ENCODE assay signal across 17 mouse cellular contexts in the genomic region with DNA sequence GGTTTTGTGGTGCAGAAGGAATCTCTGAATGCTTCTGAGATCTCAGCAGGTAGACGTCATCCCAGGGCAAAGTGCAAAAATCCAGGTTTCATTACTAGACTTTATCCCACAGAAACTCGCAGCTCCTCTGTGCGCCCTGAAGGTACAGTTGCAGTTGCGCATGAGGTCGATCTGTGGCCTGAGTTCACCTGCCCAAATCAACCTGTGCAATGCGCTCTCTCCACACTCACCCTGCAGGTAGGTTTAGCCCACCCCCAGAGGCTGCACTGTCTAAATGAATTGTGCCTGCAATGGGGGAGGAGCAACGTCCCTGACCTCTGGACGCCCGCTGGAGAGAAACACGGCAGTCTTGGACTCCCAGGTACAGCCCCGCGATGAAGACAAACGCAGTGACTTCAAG. TPM values are rescaled to one million over a fixed set of nuclear protein-coding genes. Genes with fewer than 3 reads are reported as not detected.
DNase-seq lines count a peak whose midpoint lies in the region; ATAC-seq and TF ChIP-seq lines count a peak whose summit lies in the region.
"Had no signal": no experiment of that assay in that cellular context is flagged by ENCODE, and none has a peak within 500 bp of the region (broad histone marks: within the 10 kb centered on the region; RNA-seq: fewer than 3 reads in every experiment).

No protein-coding gene starts in this region.

- no peaks in the 10 kb centered on the region for H3K9me3 ChIP-seq in kidney, embryonic 14.5 days (ENCODE audit: control insufficient read depth, low read length)
- no peaks in the 10 kb centered on the region for H3K9me3 ChIP-seq in kidney, postnatal 0 days (replicated peaks; ENCODE audit: low read length)
- H3K9me3 ChIP-seq in liver, embryonic 16.5 days (replicated peaks; ENCODE audit: control insufficient read depth, low read length), result no peaks in the 10 kb centered on the region
- H3K9me3 ChIP-seq: embryonic facial prominence, embryonic 10.5 days; lung, embryonic 15.5 days had no signal

- TF ChIP-seq CTCF in kidney, postnatal 0 days (IDR thresholded peaks at IDR 0.05; ENCODE audit: low read depth), result no peak
- no peak for TF ChIP-seq CTCF in layer of hippocampus, adult 2 months (conservative IDR thresholded peaks at IDR 0.05)

- no peaks in the 10 kb centered on the region for H3K36me3 ChIP-seq in kidney, embryonic 14.5 days (ENCODE audit: control insufficient read depth, insufficient read depth, low read length)
- H3K36me3 ChIP-seq in kidney, postnatal 0 days (ENCODE audit: insufficient read depth, low read length), result no peaks in the 10 kb centered on the region
- no peaks in the 10 kb centered on the region for H3K36me3 ChIP-seq in liver, embryonic 16.5 days (ENCODE audit: control insufficient read depth, insufficient read depth)
- H3K36me3 ChIP-seq: embryonic facial prominence, embryonic 10.5 days; lung, embryonic 15.5 days had no signal

- H3K9ac ChIP-seq in kidney, embryonic 14.5 days (ENCODE audit: low read depth, low read length), result no peak overlapping the region
- H3K9ac ChIP-seq in kidney, postnatal 0 days (ENCODE audit: low read depth, low read length), result no peak overlapping the region
- no peak overlapping the region for H3K9ac ChIP-seq in liver, embryonic 16.5 days (ENCODE audit: low read depth, low read length)
- H3K9ac ChIP-seq: lung, embryonic 15.5 days had no signal

- DNase-seq in kidney, adult 11 months, result peak; percentile 75
- peak; percentile 21 for DNase-seq in ZHBTc4 (ENCODE audit: low read depth, low spot score)
- peak; percentile 11 for DNase-seq in kidney, postnatal 0 days (ENCODE audit: low spot score)
- no peak for DNase-seq in adrenal gland, adult (ENCODE audit: inconsistent age in 2 of 2, low spot score in 1 of 2)
- no peak for DNase-seq in adrenal gland, postnatal 14 days
- DNase-seq in layer of hippocampus, adult 2 months (ENCODE audit: low spot score in 2 of 2), result no peak
- DNase-seq: B cell, adult 2 months; cerebellum, adult 9-10 months; heart, adult 18-20 months; heart, postnatal 14 days; retina, postnatal 1 day had no signal

- no peaks in the 10 kb centered on the region for H3K27me3 ChIP-seq in kidney, embryonic 14.5 days (ENCODE audit: control insufficient read depth, insufficient read depth, low read length)
- no peaks in the 10 kb centered on the region for H3K27me3 ChIP-seq in kidney, postnatal 0 days (ENCODE audit: insufficient read depth, low read length)
- no peaks in the 10 kb centered on the region for H3K27me3 ChIP-seq in liver, embryonic 16.5 days (ENCODE audit: control insufficient read depth, insufficient read depth, low read depth, low read length)
- H3K27me3 ChIP-seq: lung, embryonic 15.5 days had no signal

- no peak overlapping the region for H3K4me3 ChIP-seq in kidney, embryonic 14.5 days (ENCODE audit: low read length)
- H3K4me3 ChIP-seq in kidney, postnatal 0 days (replicated peaks; ENCODE audit: low read depth, low read length), result no peak overlapping the region
- peak overlapping the region; percentile 14; the same call in 1 of the 2 replicates for H3K4me3 ChIP-seq in liver, embryonic 16.5 days (ENCODE audit: low read depth, low read length)
- H3K4me3 ChIP-seq in layer of hippocampus, adult 2 months, result no peak overlapping the region
- H3K4me3 ChIP-seq: embryonic facial prominence, embryonic 10.5 days; lung, embryonic 15.5 days had no signal

- no peak overlapping the region for H3K27ac ChIP-seq in kidney, embryonic 14.5 days (ENCODE audit: low read depth, low read length)
- peak overlapping the region; percentile 47 for H3K27ac ChIP-seq in kidney, postnatal 0 days
- no peak overlapping the region for H3K27ac ChIP-seq in liver, embryonic 16.5 days (ENCODE audit: low read length)
- no peak overlapping the region for H3K27ac ChIP-seq in layer of hippocampus, adult 2 months
- H3K27ac ChIP-seq: embryonic facial prominence, embryonic 10.5 days; lung, embryonic 15.5 days had no signal

- H3K4me2 ChIP-seq in kidney, embryonic 14.5 days (replicated peaks; ENCODE audit: low read depth, low read length), result no peak overlapping the region
- 0 out of 2 replicates have a peak overlapping the region, but pooled peaks have one; percentile 25 for H3K4me2 ChIP-seq in kidney, postnatal 0 days (ENCODE audit: low read length)
- peak overlapping the region; percentile 31 for H3K4me2 ChIP-seq in liver, embryonic 16.5 days (ENCODE audit: low read depth, low read length)
- H3K4me2 ChIP-seq: lung, embryonic 15.5 days had no signal

- WGBS in kidney, embryonic 14.5 days, result 58% methylated on average over 13 of the region's 13 CpGs
- 60% methylated on average over 13 of the region's 13 CpGs for WGBS in kidney, postnatal 0 days
- WGBS in liver, embryonic 16.5 days (ENCODE audit: insufficient replicate concordance), result 63% methylated on average over 13 of the region's 13 CpGs

- H3K4me1 ChIP-seq in kidney, embryonic 14.5 days (ENCODE audit: control insufficient read depth, insufficient read depth, low read length), result no peaks in the 10 kb centered on the region
- no peaks in the 10 kb centered on the region for H3K4me1 ChIP-seq in kidney, postnatal 0 days (replicated peaks; ENCODE audit: insufficient read depth, low read length)
- H3K4me1 ChIP-seq in liver, embryonic 16.5 days (ENCODE audit: control insufficient read depth, low read depth, low read length), result no peaks in the 10 kb centered on the region
- H3K4me1 ChIP-seq: embryonic facial prominence, embryonic 10.5 days; lung, embryonic 15.5 days had no signal

- no peak for ATAC-seq in kidney, embryonic 14.5 days (ENCODE audit: low FRiP score, low TSS enrichment)
- ATAC-seq in kidney, postnatal 0 days (replicated peaks; ENCODE audit: low FRiP score, low read depth), result peak; percentile 75
- ATAC-seq in liver, embryonic 16.5 days (ENCODE audit: low read depth), result peak; percentile 42

RNA-seq across cellular contexts. Expression of gene Slc2a2, which starts 2.1 kb away (rescaled TPM):
- 7.4 and 10.8 TPM in 2 replicates for polyA plus RNA-seq in kidney, embryonic 14.5 days (2014; fragmentation: Nextera tagmentation; extraction: Ambion mirVana)
- polyA plus RNA-seq in kidney, postnatal 0 days (2015; fragmentation: Nextera tagmentation; extraction: Ambion mirVana), result 45.8 and 48.8 TPM in 2 replicates
- polyA plus RNA-seq in liver, embryonic 16.5 days (2015; fragmentation: Nextera tagmentation; extraction: Ambion mirVana), result 48.4 and 49.4 TPM in 2 replicates
- total RNA-seq in adrenal gland, postnatal 14 days (2021), result 1.7 and 24.3 TPM in 2 replicates
- not detected for total RNA-seq in layer of hippocampus, adult 2 months (2021)
- total RNA-seq: heart, adult 18-20 months; left cerebral cortex, adult 8-10 months had no signal
- polyA plus RNA-seq: neural tube, embryonic 11.5 days had no signal

Comparison
In these comparisons a context has a peak if more than half of its experiments do, and no peak if none do; other contexts are left out.
1. DNase-seq: peak in kidney, adult 11 months (single experiment), ZHBTc4 (single experiment) and kidney, postnatal 0 days (single experiment); none in adrenal gland, adult (0 of 2), adrenal gland, postnatal 14 days (single experiment) and layer of hippocampus, adult 2 months (0 of 2).